Mouse (Mus musculus): ENCODE data around the gene Parp11. TPM values are rescaled to one million over a fixed set of nuclear protein-coding genes. Genes with fewer than 3 reads are reported as not detected.
A peak's percentile ranks its signal among the peaks of the same experiment; 100 is the strongest.

Gene Parp11
- polyA plus RNA-seq, 1 experiment from 2014 or later: 8.0 TPM

DNA sequence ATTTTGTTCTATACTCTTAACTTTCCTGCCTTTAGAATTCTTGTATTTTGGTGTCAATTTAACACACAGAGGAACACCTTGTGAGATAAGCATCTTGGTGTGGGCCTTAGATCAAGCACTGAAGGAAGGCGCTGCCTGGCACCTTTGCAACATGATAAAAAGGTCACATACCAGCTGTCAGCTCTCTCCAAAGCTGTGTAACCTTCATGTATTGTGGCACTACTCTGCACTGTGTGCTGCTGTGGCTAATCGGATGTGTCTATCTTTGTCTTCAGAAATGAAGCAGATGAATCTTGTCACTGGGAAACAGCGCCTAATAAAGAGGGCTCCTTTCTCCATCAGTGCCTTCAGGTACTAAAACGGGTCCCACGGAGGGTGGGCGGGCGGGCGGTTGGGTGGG, 27.3 kb downstream of the Parp11 start:
- no peaks in the 10 kb centered on the region for H3K9me3 ChIP-seq (ENCODE audit: control insufficient read depth)
- no peak for TF ChIP-seq CTCF (IDR thresholded peaks at IDR 0.05; ENCODE audit: low read depth)
- H3K27ac ChIP-seq (ENCODE audit: low read depth, low read length): no peak overlapping the region
- H3K4me1 ChIP-seq (replicated peaks; ENCODE audit: control insufficient read depth, insufficient read depth, low read length): no peaks in the 10 kb centered on the region
- no peak overlapping the region for H3K4me3 ChIP-seq (ENCODE audit: low read depth, low read length)
- H3K27me3 ChIP-seq (replicated peaks; ENCODE audit: control insufficient read depth, insufficient read depth, low read length): no peaks in the 10 kb centered on the region
- no peak for ATAC-seq
- H3K36me3 ChIP-seq (ENCODE audit: control insufficient read depth, insufficient read depth): peaks cover 23% of the 10 kb centered on the region
- H3K4me2 ChIP-seq (replicated peaks; ENCODE audit: low read depth): no peak overlapping the region
- WGBS: 86% methylated on average over 8 of the region's 8 CpGs
- H3K9ac ChIP-seq (ENCODE audit: low read depth, low read length): no peak overlapping the region

DNA sequence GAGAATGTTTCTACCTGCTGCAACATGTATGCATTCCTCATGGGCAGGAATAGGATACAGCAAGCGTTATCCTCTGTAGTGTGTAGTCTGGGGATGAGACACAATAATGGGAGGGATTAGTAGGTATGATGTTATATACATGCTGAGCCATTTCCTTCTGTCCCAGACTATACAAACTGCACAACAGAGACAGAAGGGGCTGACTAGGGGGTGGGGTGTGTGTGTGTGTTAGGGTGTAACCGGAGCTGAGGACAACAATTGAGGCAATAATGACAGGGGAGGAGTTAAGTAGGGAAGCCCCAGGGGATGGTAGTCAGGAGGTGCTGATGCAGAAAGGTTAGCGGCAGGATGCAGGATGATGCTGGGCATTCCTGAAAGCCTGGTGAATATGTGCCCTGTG, 28.6 kb downstream of the Parp11 start:
- Histone ChIP-seq H3K27ac (ENCODE audit: low read depth, low read length) (no peak overlapping the region), H3K4me3 (ENCODE audit: low read depth, low read length) (no peak overlapping the region), H3K4me2 (replicated peaks; ENCODE audit: low read depth) (no peak overlapping the region), H3K36me3 (ENCODE audit: control insufficient read depth, insufficient read depth) (peaks cover 32% of the 10 kb centered on the region), H3K4me1 (replicated peaks; ENCODE audit: control insufficient read depth, insufficient read depth, low read length) (no peaks in the 10 kb centered on the region), H3K9ac (ENCODE audit: low read depth, low read length) (no peak overlapping the region), H3K27me3 (replicated peaks; ENCODE audit: control insufficient read depth, insufficient read depth, low read length) (no peaks in the 10 kb centered on the region), H3K9me3 (ENCODE audit: control insufficient read depth) (no peaks in the 10 kb centered on the region)
- no peak for ATAC-seq
- TF ChIP-seq CTCF (IDR thresholded peaks at IDR 0.05; ENCODE audit: low read depth): no peak
- 73% methylated on average over 3 of the region's 3 CpGs for WGBS

DNA sequence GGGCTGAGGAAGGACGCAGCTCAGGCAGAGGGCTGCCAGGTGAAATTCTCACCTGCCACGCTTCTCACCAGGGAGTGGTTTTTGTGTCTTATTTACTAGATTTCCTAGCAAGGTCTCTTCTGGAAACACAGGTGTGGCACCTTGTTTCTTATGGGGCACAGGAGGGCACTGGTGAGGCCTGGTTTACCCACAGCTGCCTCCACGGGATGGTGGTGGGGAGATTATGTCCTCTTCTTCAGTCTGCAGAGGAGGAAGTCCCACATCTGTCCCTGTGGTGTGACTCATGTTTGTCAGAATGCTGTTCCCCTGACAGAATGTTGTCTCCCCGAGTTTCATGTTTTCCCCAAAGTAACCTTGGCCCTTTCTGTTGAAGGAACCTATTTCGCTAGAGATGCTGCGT, 44.4 kb downstream of the Parp11 start:
- H3K4me2 ChIP-seq (replicated peaks; ENCODE audit: low read depth): no peak overlapping the region

DNA sequence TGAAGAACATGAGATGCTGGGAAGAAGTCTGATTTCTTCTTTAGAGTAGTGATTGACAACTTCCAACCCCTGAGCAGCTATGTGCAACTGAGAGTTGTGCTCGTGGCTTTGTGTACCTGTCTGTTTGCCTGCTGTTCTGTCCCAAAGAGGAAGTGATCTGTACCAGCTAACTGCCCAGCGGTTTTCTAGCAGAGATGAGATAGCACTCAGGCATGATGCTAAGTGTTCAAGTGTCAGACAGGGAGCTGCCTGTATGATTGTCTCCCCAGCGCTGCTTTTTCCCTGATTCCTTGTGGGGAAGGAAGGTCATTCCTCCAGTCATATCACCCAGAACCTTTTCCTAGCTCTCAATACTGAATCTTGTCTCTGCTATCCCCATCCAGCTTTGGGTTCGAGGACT, 45.9 kb downstream of the Parp11 start:
- no peak for TF ChIP-seq CTCF (IDR thresholded peaks at IDR 0.05; ENCODE audit: low read depth)
- Histone ChIP-seq H3K4me2 (replicated peaks; ENCODE audit: low read depth) (no peak overlapping the region), H3K36me3 (ENCODE audit: control insufficient read depth, insufficient read depth) (no peaks in the 10 kb centered on the region), H3K4me3 (ENCODE audit: low read depth, low read length) (no peak overlapping the region), H3K9ac (ENCODE audit: low read depth, low read length) (no peak overlapping the region), H3K4me1 (replicated peaks; ENCODE audit: control insufficient read depth, insufficient read depth, low read length) (0 out of 2 replicates have a peak, but pooled peaks cover 3% of the 10 kb centered on the region), H3K27me3 (replicated peaks; ENCODE audit: control insufficient read depth, insufficient read depth, low read length) (no peaks in the 10 kb centered on the region), H3K9me3 (ENCODE audit: control insufficient read depth) (no peaks in the 10 kb centered on the region), H3K27ac (ENCODE audit: low read depth, low read length) (no peak overlapping the region)
- WGBS: 83% methylated on average over 4 of the region's 4 CpGs
- ATAC-seq: no peak

More for the DNA sequence above, 44.4 kb downstream of the Parp11 start:
- no peak overlapping the region for H3K4me3 ChIP-seq (ENCODE audit: low read depth, low read length)
- no peaks in the 10 kb centered on the region for H3K27me3 ChIP-seq (replicated peaks; ENCODE audit: control insufficient read depth, insufficient read depth, low read length)
- H3K27ac ChIP-seq (ENCODE audit: low read depth, low read length): no peak overlapping the region
- H3K4me1 ChIP-seq (replicated peaks; ENCODE audit: control insufficient read depth, insufficient read depth, low read length): no peaks in the 10 kb centered on the region
- 81% methylated on average over 6 of the region's 6 CpGs for WGBS
- no peak overlapping the region for H3K9ac ChIP-seq (ENCODE audit: low read depth, low read length)
- no peaks in the 10 kb centered on the region for H3K9me3 ChIP-seq (ENCODE audit: control insufficient read depth)
- no peaks in the 10 kb centered on the region for H3K36me3 ChIP-seq (ENCODE audit: control insufficient read depth, insufficient read depth)
- ATAC-seq: no peak
- no peak for TF ChIP-seq CTCF (IDR thresholded peaks at IDR 0.05; ENCODE audit: low read depth)

DNA sequence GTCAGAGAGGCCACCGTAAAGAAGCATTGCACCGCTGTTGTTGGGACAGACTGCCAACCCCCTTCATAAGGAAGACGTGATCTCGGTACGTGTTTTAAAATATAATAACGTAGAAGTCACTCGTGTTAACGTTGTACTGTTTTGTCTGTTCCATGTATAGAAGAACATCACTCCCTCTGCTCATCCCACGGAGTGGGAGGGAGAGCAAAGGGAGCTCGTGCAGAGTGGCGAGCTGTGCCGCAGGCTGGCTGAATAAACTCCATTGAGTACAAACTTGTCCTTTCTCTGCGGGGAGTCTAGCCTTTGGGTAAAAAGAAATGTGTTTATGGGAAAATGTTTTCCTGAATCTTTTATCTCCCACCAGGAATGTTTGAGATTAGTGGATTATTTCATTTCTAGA, 47.1 kb downstream of the Parp11 start:
- no peak for TF ChIP-seq CTCF (IDR thresholded peaks at IDR 0.05; ENCODE audit: low read depth)
- H3K9me3 ChIP-seq (ENCODE audit: control insufficient read depth): no peaks in the 10 kb centered on the region

DNA sequence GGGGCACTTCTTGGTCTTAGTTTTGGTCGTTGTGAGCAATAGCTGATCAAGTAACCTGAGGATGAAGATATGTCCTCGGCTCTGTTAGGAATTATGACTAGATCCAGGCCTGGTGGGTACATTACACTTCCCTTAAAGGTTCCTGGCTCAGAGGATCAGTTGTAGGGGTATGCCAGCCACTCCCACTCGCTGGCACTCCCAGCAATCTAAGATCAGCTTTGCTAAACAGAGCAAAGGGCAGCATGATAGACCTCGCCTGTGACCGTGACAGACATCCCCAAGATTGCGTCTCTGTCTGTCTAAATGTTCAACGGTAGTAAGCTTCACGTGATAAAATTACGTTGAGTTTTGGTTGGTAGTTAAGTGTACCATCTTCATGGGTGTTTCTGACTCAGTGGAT, 47.7 kb downstream of the Parp11 start:
- 0 out of 2 replicates have a peak, but pooled peaks cover 3% of the 10 kb centered on the region for H3K4me1 ChIP-seq (replicated peaks; ENCODE audit: control insufficient read depth, insufficient read depth, low read length)

More for the DNA sequence above, 47.1 kb downstream of the Parp11 start:
- no peak overlapping the region for H3K4me2 ChIP-seq (replicated peaks; ENCODE audit: low read depth)
- no peak for ATAC-seq
- no peaks in the 10 kb centered on the region for H3K27me3 ChIP-seq (replicated peaks; ENCODE audit: control insufficient read depth, insufficient read depth, low read length)
- H3K9ac ChIP-seq (ENCODE audit: low read depth, low read length): no peak overlapping the region
- no peaks in the 10 kb centered on the region for H3K36me3 ChIP-seq (ENCODE audit: control insufficient read depth, insufficient read depth)
- H3K4me3 ChIP-seq (ENCODE audit: low read depth, low read length): no peak overlapping the region
- WGBS: 88% methylated on average over 13 of the region's 13 CpGs
- H3K27ac ChIP-seq (ENCODE audit: low read depth, low read length): no peak overlapping the region
- H3K4me1 ChIP-seq (replicated peaks; ENCODE audit: control insufficient read depth, insufficient read depth, low read length): 0 out of 2 replicates have a peak, but pooled peaks cover 3% of the 10 kb centered on the region

DNA sequence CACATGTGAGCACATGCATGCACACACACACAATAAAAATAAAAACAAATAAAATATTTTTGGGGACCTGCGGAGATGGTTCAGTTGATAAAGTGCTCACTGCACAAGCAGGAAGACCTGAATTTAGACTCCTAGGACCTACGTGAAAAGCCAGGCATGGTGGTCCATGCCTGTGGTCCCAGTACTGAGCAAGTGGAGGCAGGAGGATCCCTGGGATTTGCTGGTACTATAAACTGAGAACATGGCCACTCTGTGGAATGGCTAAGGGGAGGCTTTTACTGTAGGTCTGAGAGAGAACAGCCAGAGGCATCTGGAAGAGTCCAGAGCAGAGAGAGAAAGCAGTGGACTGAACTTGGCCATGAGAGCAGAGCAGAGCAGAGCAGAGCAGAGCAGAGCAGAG, 48.6 kb downstream of the Parp11 start:
- Histone ChIP-seq H3K4me1 (replicated peaks; ENCODE audit: control insufficient read depth, insufficient read depth, low read length) (0 out of 2 replicates have a peak, but pooled peaks cover 3% of the 10 kb centered on the region), H3K9me3 (ENCODE audit: control insufficient read depth) (no peaks in the 10 kb centered on the region), H3K36me3 (ENCODE audit: control insufficient read depth, insufficient read depth) (no peaks in the 10 kb centered on the region), H3K4me3 (ENCODE audit: low read depth, low read length) (no peak overlapping the region), H3K9ac (ENCODE audit: low read depth, low read length) (no peak overlapping the region), H3K27ac (ENCODE audit: low read depth, low read length) (no peak overlapping the region), H3K4me2 (replicated peaks; ENCODE audit: low read depth) (no peak overlapping the region), H3K27me3 (replicated peaks; ENCODE audit: control insufficient read depth, insufficient read depth, low read length) (no peaks in the 10 kb centered on the region)
- TF ChIP-seq CTCF (IDR thresholded peaks at IDR 0.05; ENCODE audit: low read depth): no peak
- no peak for ATAC-seq
- 90% methylated on average over 2 of the region's 2 CpGs for WGBS

More for the DNA sequence above, 47.7 kb downstream of the Parp11 start:
- no peak overlapping the region for H3K9ac ChIP-seq (ENCODE audit: low read depth, low read length)
- peak; percentile 56 for ATAC-seq
- no peaks in the 10 kb centered on the region for H3K27me3 ChIP-seq (replicated peaks; ENCODE audit: control insufficient read depth, insufficient read depth, low read length)
- no peak overlapping the region for H3K4me2 ChIP-seq (replicated peaks; ENCODE audit: low read depth)
- H3K36me3 ChIP-seq (ENCODE audit: control insufficient read depth, insufficient read depth): no peaks in the 10 kb centered on the region
- no peaks in the 10 kb centered on the region for H3K9me3 ChIP-seq (ENCODE audit: control insufficient read depth)
- TF ChIP-seq CTCF (IDR thresholded peaks at IDR 0.05; ENCODE audit: low read depth): no peak
- no peak overlapping the region for H3K27ac ChIP-seq (ENCODE audit: low read depth, low read length)
- H3K4me3 ChIP-seq (ENCODE audit: low read depth, low read length): no peak overlapping the region
- WGBS: 42% methylated on average over 9 of the region's 9 CpGs

All from intestine, postnatal 0 days (tissue).